In genomic region chr14:13981286-13981685, GRCm38 (mm10) we compare ENCODE assay signal across 12 mouse cellular contexts. TPM values are rescaled to one million over a fixed set of nuclear protein-coding genes. Genes with fewer than 3 reads are reported as not detected.
DNase-seq lines count a peak whose midpoint lies in the region; ATAC-seq and TF ChIP-seq lines count a peak whose summit lies in the region.
"Had no signal": no experiment of that assay in that cellular context is flagged by ENCODE, and none has a peak within 500 bp of the region (broad histone marks: within the 10 kb centered on the region; RNA-seq: fewer than 3 reads in every experiment).

No protein-coding gene starts in this region.

- 7% methylated on average over 2 of the region's 2 CpGs for WGBS in thymus, adult 2 months
- 24% methylated on average over 2 of the region's 2 CpGs for WGBS in kidney, embryonic 15.5 days

- H3K4me3 ChIP-seq in thymus, adult 2 months (ENCODE audit: control insufficient read depth, insufficient read depth, low read length): no peak overlapping the region
- no peak overlapping the region for H3K4me3 ChIP-seq in kidney, embryonic 15.5 days (replicated peaks)
- H3K4me3 ChIP-seq: heart, embryonic 15.5 days had no signal

- no peak for TF ChIP-seq POLR2A in thymus, adult 2 months (IDR thresholded peaks at IDR 0.05; ENCODE audit: control insufficient read depth, extremely low read depth, insufficient read depth, low read length, poor library complexity)

- H3K36me3 ChIP-seq in thymus, adult 2 months (ENCODE audit: control insufficient read depth, insufficient read depth, low read length): no peaks in the 10 kb centered on the region
- no peaks in the 10 kb centered on the region for H3K36me3 ChIP-seq in kidney, embryonic 15.5 days
- H3K36me3 ChIP-seq: heart, embryonic 15.5 days had no signal

- H3K4me1 ChIP-seq in thymus, adult 2 months (replicated peaks; ENCODE audit: control insufficient read depth, insufficient read depth, low read length): peaks cover 3% of the 10 kb centered on the region; the same call in 1 of the 2 replicates
- H3K4me1 ChIP-seq in kidney, embryonic 15.5 days: no peaks in the 10 kb centered on the region

- H3K9ac ChIP-seq in kidney, embryonic 15.5 days: no peak overlapping the region
- H3K9ac ChIP-seq: forebrain, postnatal 0 days; heart, embryonic 15.5 days had no signal

- no peak overlapping the region for H3K4me2 ChIP-seq in kidney, embryonic 15.5 days
- H3K4me2 ChIP-seq: heart, embryonic 15.5 days had no signal

- H3K27ac ChIP-seq in thymus, adult 2 months (ENCODE audit: control insufficient read depth, insufficient read depth, low read length): peak overlapping the region; percentile 22; the same call in 1 of the 2 replicates
- H3K27ac ChIP-seq in kidney, embryonic 15.5 days: no peak overlapping the region
- H3K27ac ChIP-seq: heart, embryonic 15.5 days had no signal

- no peak for DNase-seq in frontal cortex, postnatal 25 days (ENCODE audit: low spot score in 2 of 2)
- DNase-seq in thymus, adult 2 months: no peak
- DNase-seq in thymus, adult 18-20 months: no peak
- DNase-seq in retina, postnatal 1 day: peak; percentile 85
- no peak for DNase-seq in c-Kit-positive CD71-positive TER-119-positive erythroid progenitor cells, embryonic 14.5 days (ENCODE audit: low spot score)
- DNase-seq: embryo, embryonic 11 days; forebrain, postnatal 0 days; kidney, postnatal 10 days had no signal

- H3K9me3 ChIP-seq in kidney, embryonic 15.5 days (replicated peaks): no peaks in the 10 kb centered on the region
- H3K9me3 ChIP-seq: heart, embryonic 15.5 days had no signal

- TF ChIP-seq CTCF in thymus, adult 2 months (IDR thresholded peaks at IDR 0.05; ENCODE audit: borderline replicate concordance, control insufficient read depth, extremely low read depth, insufficient read depth, low read length, poor library complexity): no peak

- peak; percentile 98 for ATAC-seq in frontal cortex, adult (ENCODE audit: low TSS enrichment)
- ATAC-seq in granulocyte monocyte progenitor cell, adult 5-6 weeks (replicated peaks; ENCODE audit: poor library complexity, severe bottlenecking): peak; percentile 99
- no peak for ATAC-seq in kidney, embryonic 15.5 days (replicated peaks; ENCODE audit: low FRiP score)
- ATAC-seq: forebrain, postnatal 0 days had no signal

- no peaks in the 10 kb centered on the region for H3K27me3 ChIP-seq in thymus, adult 2 months (ENCODE audit: control insufficient read depth, insufficient read depth, low read length)
- H3K27me3 ChIP-seq in kidney, embryonic 15.5 days: no peaks in the 10 kb centered on the region

RNA-seq across cellular contexts. Expression of gene Thoc7, which starts 19.6 kb away (rescaled TPM):
- polyA plus RNA-seq in thymus, adult 2 months (2012; rRNA removed): 25.0 and 33.4 TPM in 2 replicates
- 188 and 219 TPM in 2 replicates for total RNA-seq in granulocyte monocyte progenitor cell, adult 5-6 weeks (2014; fragmentation: Nextera tagmentation)
- 347 and 460 TPM in 2 replicates for total RNA-seq in granulocyte monocyte progenitor cell, adult 5-6 weeks (2017)
- polyA plus RNA-seq in kidney, embryonic 15.5 days (2015; fragmentation: Nextera tagmentation; extraction: Ambion mirVana): 174 and 190 TPM in 2 replicates

RNA-seq across cellular contexts. Expression of gene Atxn7, which starts 20.0 kb away (rescaled TPM):
- 51.1 and 55.1 TPM in 2 replicates for polyA plus RNA-seq in thymus, adult 2 months (2012; rRNA removed)
- total RNA-seq in granulocyte monocyte progenitor cell, adult 5-6 weeks (2014; fragmentation: Nextera tagmentation): 14.3 and 14.6 TPM in 2 replicates
- 11.3 and 20.3 TPM in 2 replicates for total RNA-seq in granulocyte monocyte progenitor cell, adult 5-6 weeks (2017)
- 3.9 and 4.2 TPM in 2 replicates for polyA plus RNA-seq in kidney, embryonic 15.5 days (2015; fragmentation: Nextera tagmentation; extraction: Ambion mirVana)

Comparison
In these comparisons a context has a peak if more than half of its experiments do, and no peak if none do; other contexts are left out.
1. RNA of gene Atxn7, which starts 20.0 kb away (polyA plus RNA-seq): 51.1 to 55.1 TPM in thymus, adult 2 months; 3.9 to 4.2 TPM in kidney, embryonic 15.5 days; every median in the first group is over 10 times any median in the second.